Mouse (Mus musculus): ENCODE results near the gene Acsm5.

The Acsm5 gene

DNA sequence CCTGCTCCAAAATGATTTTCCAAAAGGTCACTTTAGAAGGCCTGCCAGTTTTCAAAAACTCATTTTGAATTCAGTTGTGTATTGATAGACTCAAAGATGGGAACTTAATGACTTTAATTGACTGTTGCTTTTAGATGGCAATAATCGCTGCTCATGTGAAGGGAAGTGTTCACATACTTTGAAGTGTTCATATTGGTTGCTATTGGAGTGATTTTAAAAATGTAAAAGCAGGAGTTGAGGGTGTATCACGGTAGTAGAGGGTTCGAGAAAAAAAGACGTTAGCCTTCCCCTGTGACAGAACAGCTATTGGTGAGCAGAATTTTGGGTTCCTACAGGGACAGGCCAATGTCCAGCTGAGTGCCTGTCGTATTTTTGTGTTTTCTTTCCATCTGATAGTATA is at the start of gene Acsm5:
Acsm5 (plus strand) TSS at position 301 of the 400 bp plus-strand sequence.
- DNase-seq (ENCODE audit: low read depth): no peak

DNA sequence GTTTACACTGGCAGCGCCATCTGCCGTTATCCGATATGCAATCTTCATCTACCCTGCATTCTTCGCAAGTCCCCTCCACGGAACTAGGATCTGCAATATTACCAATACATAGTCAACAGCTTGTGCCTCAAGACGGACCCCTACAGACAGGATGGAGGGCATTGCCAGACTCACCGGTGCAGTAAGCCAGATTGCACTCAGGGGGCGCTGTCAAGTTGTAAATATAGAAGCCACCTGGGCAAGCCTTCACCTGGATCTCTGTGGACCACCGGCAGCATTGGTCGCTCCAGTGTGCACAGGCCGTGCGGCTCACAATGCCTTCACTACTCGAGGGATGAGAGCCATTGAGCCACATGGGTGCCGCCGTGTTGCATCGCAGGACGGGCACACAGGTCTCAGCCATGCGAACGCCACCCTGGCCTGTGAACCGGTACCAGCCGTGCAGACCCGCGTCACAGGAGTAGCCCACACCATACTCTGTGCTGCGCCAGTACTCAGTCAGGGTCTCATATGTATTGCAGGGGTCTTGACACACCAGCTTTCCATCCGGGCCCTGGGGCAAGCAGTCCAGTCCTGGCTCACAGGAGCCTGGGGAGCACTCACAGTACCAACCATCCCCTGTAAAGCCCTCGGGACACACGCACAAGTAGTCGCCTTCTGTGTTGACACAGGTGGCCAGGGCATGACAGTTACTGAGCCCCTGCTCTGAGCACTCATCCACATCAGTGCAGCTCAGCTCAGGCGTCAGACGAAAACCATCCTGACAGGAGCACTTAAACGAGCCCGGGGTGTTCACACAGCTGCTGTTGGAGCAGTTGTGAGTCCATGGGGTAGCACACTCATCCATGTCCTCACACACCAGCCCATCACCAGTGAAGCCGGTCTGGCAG is 42.5 kb upstream of the Acsm5 start:
- no peak for DNase-seq (ENCODE audit: low read depth)

DNA sequence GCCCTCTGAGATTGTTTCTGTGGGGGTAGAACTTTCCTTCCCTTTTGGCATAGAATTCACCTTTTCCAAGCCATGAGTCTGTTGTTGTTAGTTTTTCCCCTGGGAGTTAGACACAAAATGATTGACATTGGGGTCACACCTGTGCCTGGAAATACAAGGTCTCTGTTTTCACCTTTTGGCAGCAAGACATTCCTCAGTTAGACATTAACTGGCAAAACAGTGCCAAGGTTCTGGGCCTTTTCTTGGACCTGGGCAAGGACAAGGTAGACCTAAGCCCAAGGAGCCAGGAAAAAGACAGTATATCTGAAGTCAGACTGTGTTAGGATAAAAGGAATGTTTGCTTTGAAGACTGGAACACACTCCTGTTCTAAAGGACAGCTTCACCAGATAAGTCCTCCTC is 40.0 kb upstream of the Acsm5 start, which contains the start of gene Umod:
Umod (minus strand) TSS at position 27 of the 400 bp plus-strand sequence.
- DNase-seq (ENCODE audit: low read depth): no peak

DNA sequence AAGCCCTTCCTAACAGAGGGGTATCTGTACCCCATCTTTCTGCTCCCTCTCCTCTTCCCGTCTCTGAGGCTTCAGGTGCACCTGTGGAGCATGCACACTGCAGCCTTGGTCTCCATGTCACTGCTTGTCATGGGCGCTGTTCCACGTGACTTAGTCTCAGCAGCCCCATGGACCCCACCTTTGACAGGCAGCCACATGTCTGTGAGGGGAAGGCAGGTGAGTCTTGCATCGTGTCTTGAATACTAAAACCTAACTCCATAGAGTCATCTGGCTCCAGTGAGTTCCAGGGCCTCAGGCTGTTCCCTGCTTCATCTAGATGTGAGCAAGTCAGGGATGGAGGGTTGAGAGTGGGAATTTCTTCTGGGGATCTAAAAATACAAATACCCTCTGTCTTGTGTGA is 35.1 kb upstream of the Acsm5 start:
- DNase-seq (ENCODE audit: low read depth): no peak

DNA sequence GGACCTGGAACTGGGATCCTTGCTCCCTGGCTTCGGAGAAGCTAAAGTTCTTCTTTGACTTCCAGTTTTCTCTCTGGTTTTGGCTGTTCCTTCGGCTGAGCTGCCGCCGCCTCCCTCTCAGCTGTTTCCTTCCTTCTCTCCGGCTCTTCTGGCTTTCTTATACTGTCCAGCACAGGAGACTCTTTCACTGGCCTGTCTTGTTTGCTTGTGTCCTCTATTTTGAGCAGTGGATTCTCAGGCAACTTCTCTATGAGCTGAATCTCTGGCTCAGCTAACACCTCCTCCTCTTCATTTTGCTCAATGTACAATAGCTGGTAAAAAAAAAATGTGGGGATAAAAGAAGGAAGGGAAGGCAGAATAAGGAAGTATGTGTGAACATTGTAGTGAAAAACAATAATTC is 32.6 kb upstream of the Acsm5 start:
- DNase-seq (ENCODE audit: low read depth): no peak

DNA sequence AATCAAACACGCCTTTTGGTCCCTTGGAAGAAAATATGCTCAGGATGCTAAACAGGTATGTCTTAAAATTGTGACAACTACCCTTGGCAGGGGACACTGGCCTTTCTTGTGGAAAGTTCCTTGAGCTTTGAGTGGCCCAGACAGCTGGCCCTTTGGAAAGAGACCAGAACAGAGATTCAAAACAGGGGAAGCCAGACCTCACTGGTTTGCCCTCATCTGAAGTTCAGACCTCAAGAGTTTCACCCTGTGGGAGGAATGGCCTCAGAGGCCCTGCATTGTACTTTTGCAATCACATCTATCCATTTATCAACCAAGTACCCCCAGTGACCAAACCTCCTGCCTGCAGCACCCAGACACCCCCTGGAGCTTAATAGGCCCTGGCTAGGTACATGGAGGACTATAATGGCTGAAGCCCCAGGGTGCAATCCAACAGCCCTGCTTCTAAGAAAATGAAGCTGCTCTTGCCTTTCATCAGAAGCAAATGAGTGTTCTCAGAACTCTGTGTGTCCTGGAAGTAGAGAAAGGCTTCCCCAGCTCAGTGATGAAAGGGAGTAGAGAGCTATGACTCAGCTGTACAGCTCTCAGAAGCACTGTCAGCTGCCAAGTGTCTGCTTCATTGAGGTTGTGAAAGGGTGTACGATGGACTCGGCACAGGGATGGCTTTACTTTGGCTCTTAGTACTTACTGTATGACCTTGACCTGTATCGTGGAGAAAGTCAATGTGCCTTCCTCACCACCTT is 29.1 kb upstream of the Acsm5 start:
- no peak for DNase-seq (ENCODE audit: low read depth)

DNA sequence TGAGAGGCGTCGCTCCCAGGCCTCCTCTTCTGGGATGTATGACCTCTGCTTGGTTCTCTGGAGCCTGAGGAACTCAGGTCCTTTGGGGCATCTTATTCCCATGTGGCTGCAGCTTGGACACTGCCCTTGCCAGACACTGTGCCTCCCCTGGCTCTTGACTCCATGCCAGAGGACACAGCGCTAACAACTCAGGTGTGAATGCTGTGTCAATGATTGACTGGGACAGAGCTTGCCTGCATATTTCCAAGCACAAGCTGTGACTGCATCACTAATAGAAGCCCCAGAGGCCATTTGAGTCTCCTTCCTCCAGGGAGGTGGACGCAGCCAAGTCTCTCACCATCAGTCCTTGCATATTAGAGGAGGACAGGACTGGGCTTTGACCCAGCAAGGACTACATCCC is 8.1 kb upstream of the Acsm5 start:
- no peak for DNase-seq (ENCODE audit: low read depth)

DNA sequence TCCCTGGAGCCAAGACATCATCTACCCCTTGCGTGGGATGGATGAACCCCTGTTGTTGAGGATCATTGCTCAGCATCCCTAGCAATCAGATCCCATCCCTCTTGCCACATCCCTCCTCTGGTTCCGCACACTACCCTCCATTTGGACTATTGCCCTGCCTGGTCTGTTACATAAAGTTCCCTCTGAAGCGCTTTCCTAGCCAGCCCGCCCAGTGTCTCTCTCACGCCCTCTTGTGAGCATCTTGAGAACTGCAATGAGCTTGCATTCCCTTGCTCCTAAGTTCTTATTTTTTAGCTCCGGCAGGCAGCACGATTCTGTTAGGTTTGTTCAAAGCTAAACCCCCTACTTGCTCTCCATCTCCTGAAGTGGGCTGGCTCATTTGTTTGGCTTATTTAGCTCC is 6.2 kb upstream of the Acsm5 start:
- peak; percentile 1 for DNase-seq (ENCODE audit: low read depth)

DNA sequence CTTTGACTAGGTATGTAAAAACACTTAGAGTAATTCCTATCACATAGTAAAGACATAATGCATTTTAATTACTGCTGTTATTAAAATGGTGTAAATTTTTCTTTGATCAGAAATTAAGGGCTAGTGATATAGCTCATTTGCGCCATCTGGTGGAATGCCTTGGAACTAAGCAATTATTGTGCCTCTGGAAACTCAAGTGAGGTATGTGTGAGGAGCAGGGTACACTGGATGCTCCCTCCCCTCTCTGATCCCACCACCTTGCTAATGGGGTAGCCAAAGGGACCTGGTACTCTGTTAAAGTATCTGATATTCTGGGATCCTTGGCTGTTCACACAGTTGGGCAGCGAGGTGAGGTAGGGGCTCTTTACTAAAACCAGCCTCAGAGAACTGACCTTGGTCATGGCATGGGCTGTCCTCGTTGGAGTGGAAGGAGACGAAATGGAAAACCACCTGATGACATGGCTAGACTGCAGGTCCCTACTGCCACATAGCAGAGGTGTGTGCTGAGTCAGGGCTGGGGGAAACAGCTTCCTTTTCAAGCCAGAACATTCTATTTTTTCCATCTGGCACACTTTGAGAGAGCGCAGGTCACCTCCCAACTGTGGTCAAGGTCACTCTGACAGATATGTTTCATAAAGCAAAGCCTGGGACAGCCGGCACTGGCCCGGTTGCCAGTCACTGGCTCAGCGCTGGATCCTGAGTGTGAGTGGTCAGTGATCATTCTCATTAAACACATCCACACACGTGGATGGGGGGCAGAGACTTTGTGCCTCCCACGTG is 3.6 kb upstream of the Acsm5 start:
- DNase-seq (ENCODE audit: low read depth): peak; percentile 36

DNA sequence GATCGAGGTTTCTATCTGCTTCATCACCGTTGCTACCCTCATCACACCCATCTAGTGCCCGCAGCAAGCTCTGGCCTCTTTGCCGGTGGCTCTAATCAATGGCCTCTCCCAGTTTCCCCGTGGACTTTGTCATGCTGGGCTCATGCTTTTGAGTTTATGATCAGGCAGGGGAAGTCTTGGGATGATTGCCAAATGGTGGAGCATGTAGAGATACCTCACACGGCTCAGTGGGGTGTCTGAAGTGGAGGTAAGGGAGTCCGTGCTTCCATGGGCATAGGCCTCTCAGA is 3.0 kb upstream of the Acsm5 start:
- DNase-seq (ENCODE audit: low read depth): no peak

DNA sequence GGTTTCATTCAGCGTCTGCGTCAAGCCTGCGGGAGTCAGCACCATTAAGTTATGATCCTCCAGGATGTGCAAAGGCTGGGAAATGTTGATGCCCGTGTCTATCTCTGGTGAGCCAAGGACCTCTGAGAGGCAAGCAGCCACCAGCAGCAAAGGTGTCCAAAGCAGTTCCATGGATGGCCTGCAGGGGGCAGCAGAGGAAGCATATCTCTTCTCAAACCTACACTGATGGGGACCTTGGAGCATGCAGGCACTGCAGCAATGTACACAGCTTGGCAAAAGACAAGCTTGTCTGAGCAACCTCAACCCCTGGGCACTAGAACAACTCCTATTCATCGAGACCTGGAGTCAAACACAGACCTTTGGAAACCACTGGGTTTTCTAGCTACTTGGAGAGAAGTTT is 391 bp downstream of the Acsm5 start:
- peak; percentile 12 for DNase-seq (ENCODE audit: low read depth)

DNA sequence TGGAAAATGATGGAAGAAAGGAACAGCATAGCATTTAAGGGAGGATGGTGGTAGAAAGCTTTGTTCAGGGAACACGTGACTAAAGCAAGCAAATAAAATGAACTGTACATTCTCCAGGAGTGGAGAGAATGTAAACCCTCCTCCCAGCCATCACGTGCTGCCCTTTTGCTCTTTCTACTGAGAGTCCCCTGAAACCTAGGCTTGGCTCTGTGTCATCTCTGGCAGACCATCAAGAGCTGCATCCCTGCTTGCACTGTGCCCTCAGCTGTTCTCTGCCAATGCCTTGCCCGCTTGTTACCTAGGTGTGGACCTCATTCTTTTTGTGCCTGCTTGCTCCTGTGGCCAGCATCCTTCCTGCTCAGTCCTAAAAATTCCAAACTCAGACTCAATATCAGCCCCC is 2.6 kb downstream of the Acsm5 start:
- no peak for DNase-seq (ENCODE audit: low read depth)

DNA sequence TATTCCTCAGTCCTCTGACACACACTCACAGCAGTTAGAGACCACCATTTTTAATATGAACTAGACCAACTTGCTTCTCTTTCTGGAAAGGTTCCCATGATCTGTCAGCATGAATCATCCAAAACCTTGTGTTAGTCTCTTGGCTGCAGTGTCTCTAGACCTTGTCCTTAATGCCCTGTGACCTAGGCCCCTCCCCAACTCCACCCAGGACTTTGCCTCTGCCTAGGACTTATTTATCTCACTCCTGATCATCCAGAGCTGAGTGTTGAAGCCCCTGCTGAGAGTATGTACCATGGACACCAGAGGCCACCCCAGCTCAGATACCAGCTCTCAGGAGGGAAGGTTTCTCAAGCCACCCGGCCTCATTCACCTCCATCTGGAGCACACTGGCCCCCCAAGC is 3.1 kb downstream of the Acsm5 start:
- no peak for DNase-seq (ENCODE audit: low read depth)

DNA sequence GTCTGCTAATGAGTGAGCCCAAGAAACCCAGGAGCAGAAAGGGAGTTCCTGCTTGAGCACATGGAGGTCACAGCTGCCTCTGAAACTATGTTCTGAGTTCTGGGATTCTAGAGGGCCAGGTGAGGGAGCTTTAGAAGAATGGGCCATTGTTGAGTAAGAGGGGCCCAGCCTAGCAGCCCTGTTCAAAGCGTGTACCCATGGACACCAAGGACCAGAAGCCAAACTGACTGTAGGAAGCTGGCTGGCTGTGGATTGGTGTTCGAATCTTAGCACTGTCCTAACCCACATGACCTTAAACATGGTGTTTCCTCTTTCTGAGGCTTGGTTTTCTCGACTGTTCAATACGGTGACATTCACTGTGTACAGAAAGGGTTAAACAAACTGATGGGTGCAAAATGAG is 4.1 kb downstream of the Acsm5 start, which contains the start of gene Pdilt:
Pdilt (minus strand) TSS at position 101 of the 400 bp plus-strand sequence.
- DNase-seq (ENCODE audit: low read depth): no peak

DNA sequence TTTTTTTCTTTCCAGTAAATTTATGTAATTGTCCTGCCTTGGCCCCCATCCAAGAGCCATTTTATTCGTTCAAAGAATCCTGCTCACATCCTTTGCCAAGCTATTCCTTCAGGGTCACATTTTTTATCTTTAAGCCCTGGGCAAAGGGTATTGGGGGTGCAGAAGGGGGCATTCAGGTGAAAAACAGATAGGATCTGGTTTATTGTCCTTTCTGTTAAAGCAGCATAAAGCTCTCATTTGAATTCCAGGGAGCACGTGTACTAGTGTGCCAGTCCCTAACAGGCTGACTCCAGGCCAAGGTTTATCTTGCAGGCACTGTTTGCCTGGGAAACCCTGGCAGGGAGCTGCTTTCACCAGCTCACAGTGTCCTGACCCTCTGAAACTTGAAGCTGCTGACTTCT is 6.6 kb downstream of the Acsm5 start:
- no peak for DNase-seq (ENCODE audit: low read depth)

DNA sequence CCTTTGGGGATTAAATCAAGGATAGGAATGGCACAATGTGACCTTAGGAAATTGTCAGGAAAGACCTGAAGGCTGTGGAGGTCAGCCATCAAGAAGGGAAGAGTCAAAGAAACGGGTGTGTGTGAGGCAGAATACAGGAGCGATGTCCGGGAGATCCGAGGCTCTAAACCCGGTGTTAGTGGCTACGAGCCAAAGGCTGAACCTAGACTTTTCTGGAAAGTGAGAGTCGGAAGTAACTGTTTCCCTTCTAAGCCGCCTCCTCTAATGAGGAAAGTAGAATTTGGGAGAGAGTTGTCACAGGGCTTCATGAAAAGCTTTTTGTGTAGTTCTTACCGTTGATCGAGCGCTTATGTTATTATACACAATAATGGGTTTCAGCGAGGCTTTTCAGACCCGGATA is 7.2 kb downstream of the Acsm5 start:
- DNase-seq (ENCODE audit: low read depth): no peak

DNA sequence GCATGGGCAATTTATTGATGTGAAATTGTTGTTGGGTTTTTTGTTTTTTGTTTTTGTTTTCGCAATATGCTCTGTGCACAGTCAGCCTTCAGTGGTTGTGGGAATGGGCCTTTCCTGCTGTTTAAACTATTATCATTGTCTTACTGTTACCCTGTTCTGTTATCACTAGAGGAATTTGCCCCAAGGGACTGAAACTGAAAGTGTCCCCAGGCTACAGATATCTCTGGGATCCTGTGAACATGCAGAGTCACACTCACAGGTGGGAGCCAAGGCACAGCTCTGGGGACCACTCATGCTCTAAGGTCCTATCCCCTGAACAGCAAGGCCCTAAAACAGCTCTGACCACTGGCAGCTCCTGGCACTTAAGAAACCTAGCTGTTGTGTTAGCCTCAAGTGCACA is 7.9 kb downstream of the Acsm5 start:
- DNase-seq (ENCODE audit: low read depth): no peak

DNA sequence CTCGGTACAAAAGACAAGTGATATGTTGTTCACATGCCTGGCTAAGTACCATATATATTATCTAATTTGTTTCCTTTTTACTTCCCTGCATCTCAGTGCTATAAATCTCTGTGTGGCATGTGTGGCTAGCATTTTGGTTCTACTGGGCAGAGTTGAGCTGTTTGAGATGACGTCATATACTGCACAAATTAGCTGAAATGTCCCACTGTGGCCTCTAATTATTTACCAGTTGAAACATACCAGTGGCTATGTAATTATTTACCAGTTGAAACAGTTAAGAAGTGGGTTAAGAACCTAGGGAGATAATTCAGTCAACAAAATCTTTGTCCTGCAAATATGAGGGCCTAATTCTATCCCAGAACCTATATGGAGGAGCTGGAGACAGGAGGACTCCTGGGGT is 8.3 kb downstream of the Acsm5 start:
- no peak for DNase-seq (ENCODE audit: low read depth)

DNA sequence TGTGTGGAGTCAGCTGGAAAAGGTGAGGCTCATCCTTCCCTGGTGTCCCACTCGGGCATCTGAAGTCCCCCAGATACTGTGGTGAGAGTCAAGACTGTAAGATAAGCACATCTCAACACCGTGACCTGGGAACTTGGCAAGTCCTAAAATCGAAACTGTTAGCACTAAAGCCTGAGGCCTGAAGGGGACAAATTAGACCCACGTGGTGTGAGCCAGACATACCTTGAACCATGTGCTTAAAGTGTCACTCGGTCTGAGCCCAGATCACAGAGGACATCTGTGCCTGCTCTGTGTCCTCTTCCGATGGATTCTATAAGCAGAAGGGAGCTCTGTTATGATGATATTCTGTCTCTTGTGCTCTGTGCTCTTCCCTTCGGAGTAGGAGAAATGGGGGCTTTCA is 9.4 kb downstream of the Acsm5 start:
- DNase-seq (ENCODE audit: low read depth): no peak

DNA sequence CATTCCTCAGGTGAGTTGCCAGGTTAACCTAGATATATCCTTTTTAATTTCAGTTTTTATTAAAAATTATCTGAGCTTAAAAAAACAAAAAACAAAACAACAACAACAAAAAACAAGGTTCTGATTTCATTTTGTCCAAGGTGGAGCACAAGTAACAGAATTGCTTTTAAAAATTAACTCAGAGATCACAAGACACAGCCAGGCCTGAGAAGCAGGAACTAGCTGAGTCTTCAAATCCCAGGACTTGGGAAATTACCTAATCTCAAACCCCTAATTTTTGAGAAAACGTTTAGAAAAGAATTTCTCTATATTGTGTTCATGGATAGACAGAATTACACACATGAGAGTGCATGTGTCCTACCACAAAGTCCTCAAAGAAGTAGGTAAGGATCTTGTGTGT is 13.7 kb downstream of the Acsm5 start:
- DNase-seq (ENCODE audit: low read depth): no peak

DNA sequence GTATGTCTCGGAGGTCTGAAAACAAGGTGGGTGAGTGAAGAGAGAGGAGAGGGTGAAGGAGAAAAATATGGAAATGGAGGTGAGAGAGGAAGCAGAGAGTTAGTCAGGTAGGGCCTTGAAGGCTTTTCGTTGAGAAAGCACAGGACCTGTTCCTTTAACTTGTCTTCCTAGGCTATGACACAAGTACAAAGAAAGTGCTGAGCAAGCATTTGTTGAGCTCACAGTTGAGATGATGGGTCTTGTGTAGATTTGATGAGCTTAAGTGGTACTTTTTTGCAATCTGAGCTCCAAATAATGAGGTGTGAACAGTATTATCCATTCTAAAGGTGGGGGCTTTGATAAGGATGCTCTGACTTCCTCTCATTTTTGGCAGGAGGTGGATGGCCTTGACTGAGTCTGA is 15.1 kb downstream of the Acsm5 start:
- DNase-seq (ENCODE audit: low read depth): no peak

DNA sequence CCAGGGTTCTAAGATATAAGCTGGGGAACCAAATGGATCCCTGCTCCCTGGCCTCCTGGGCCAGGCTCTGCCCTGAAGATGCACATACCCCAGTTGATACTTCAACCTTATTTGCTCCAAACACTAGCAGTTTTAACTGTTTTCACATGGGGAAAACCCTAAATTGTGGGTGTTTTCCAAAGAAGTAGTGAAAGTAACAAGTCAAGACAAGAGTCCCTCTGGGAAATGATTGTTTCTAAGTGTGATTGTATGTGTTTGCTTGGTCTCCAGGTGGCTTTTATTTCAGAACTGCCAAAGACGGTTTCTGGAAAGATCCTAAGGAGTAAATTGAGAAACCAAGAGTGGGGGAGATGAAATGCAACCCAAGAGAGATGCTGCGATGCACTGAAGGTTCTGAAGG is 23.2 kb downstream of the Acsm5 start:
- no peak for DNase-seq (ENCODE audit: low read depth)

DNA sequence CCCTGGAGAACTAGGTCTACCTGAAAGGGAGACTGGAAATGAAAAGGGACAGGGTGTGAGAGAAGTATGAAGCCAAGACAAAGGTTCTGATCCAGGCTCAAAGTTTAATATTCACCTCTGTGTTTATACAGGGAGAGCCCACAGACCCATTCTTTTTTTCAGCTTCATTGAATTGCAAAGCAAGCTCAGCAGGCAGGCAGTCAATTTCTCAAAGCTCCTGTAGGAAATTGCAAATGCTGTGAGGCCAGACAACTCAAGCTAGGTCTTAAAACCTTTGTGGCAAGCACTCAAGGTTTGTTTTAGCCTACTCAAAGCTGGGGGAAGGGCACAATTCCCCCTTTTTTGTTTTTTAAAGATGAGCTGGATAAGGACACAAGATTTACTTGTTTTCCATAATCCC is 26.3 kb downstream of the Acsm5 start:
- DNase-seq (ENCODE audit: low read depth): no peak
